Mouse (Mus musculus) midbrain, embryonic 16.5 days (tissue): ENCODE data around the gene Zan. TPM values are rescaled to one million over a fixed set of nuclear protein-coding genes. Genes with fewer than 3 reads are reported as not detected.

Experiments used
- ATAC-seq: fragments of 200-750 bp; cut with Nextera tagmentation; 2 replicates; pipeline ENCODE4 v1.8.0; 2017; ENCODE audit warnings: moderate TSS enrichment
- H3K27ac ChIP-seq: fragments of 300-500 bp; sonication (generic); 2 replicates; pipeline ENCODE4 v1.5.1; 2014; ENCODE audit warnings: mild to moderate bottlenecking, low read length, mixed read lengths
- H3K27me3 ChIP-seq: fragments of 300-500 bp; sonication (generic); 2 replicates; pipeline ENCODE4 v1.6.1; 2014; ENCODE audit warnings: low read depth, low read length, mixed read lengths; ENCODE audit not compliant: control insufficient read depth, insufficient read depth
- H3K36me3 ChIP-seq: fragments of 300-500 bp; sonication (generic); 2 replicates; pipeline ENCODE4 v1.6.1; 2014; ENCODE audit warnings: mild to moderate bottlenecking, low read length, moderate library complexity, mixed read lengths; ENCODE audit not compliant: control insufficient read depth, insufficient read depth
- H3K4me1 ChIP-seq: fragments of 300-500 bp; sonication (generic); 2 replicates; pipeline ENCODE4 v1.6.1; 2014; ENCODE audit warnings: mild to moderate bottlenecking, low read length, mixed read lengths; ENCODE audit not compliant: control insufficient read depth, insufficient read depth
- H3K4me2 ChIP-seq: fragments of 300-500 bp; sonication (generic); 2 replicates; pipeline ENCODE4 v1.6.1; 2014; ENCODE audit warnings: mild to moderate bottlenecking, low read length, mixed read lengths
- H3K4me3 ChIP-seq: fragments of 300-500 bp; sonication (generic); 2 replicates; pipeline ENCODE4 v1.5.1; 2014; ENCODE audit warnings: low read depth, mild to moderate bottlenecking, low read length, moderate library complexity, mixed read lengths
- H3K9ac ChIP-seq: fragments of 300-500 bp; sonication (generic); 2 replicates; pipeline ENCODE4 v1.6.1; 2014; ENCODE audit warnings: low read depth, low read length, mixed read lengths
- H3K9me3 ChIP-seq: fragments of 300-500 bp; sonication (generic); replicated peaks from 2 replicates; pipeline ENCODE4 v1.6.1; 2014; ENCODE audit warnings: mild to moderate bottlenecking, low read length, mixed read lengths; ENCODE audit not compliant: control insufficient read depth, poor library complexity, severe bottlenecking
- WGBS: fragments of 180-500 bp; shearing (Covaris S2); extraction: QIAGEN DNeasy Blood & Tissue Kit; methylation state at CpG from one replicate; pipeline ENCODE4 v1.1.7; 2014; 5-methylcytosine and 5-hydroxymethylcytosine counted together
- polyA plus RNA-seq: library from polyadenylated mRNA; unstranded; fragments of >200 nt; fragmentation: Nextera tagmentation; extraction: Ambion mirVana; gene quantifications from 2 replicates; pipeline ENCODE4 v1.2.1, GENCODE M21; 2015

Zan gene
- polyA plus RNA-seq, 1 experiment from 2014 or later: 0.18 TPM

DNA sequence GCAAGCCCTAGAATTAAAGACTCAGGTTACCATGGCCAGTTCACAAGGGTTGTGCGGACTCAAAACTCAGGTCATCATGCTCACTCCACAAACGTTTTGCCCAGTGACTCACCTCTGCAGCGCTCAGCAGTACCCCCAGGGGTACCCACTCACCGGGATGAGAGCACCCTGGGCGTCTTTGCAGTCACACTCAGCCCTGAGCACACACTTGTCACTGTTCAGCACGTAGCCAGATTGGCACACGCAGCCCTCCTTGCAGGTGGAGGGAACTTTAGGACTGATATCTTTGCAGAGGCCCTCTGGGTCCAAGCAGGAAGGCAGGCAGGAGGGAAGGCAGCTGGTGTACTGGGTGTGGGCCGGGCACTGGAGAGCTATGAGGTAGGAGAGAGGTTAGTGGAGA, 65.6 kb downstream of the Zan start:
- no peak overlapping the region for H3K4me2 ChIP-seq
- no peak overlapping the region for H3K27ac ChIP-seq
- 80% methylated on average over 8 of the region's 8 CpGs for WGBS
- no peaks in the 10 kb centered on the region for H3K36me3 ChIP-seq
- H3K9me3 ChIP-seq: no peaks in the 10 kb centered on the region
- 0 out of 2 replicates have a peak, but pooled peaks cover 3% of the 10 kb centered on the region for H3K4me1 ChIP-seq
- no peak for ATAC-seq
- H3K27me3 ChIP-seq: no peaks in the 10 kb centered on the region
- no peak overlapping the region for H3K4me3 ChIP-seq
- no peak overlapping the region for H3K9ac ChIP-seq

DNA sequence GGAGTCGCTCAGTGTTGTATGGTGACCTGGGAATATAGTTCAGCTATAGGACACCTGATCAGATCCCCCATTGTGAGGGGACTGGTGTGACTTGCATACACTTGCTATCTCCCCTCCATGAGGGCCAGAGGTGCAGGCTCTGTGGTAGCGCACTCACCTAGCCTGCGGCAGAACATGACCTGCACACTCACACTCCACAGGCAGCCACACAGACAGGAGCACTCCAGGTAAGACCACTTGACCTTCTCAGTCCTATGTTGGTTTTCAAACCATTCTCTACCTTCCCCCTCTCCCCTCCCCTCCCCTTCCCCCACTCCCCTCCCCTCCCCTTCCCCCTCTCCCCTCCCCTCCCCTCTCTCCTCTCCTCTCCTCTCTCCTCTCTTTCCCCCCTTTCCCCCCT, 66.3 kb downstream of the Zan start:
- Histone ChIP-seq H3K36me3 (no peaks in the 10 kb centered on the region), H3K4me2 (no peak overlapping the region), H3K9me3 (no peaks in the 10 kb centered on the region), H3K27ac (no peak overlapping the region), H3K4me1 (0 out of 2 replicates have a peak, but pooled peaks cover 3% of the 10 kb centered on the region), H3K27me3 (no peaks in the 10 kb centered on the region), H3K9ac (no peak overlapping the region), H3K4me3 (no peak overlapping the region)
- 94% methylated on average over 3 of the region's 3 CpGs for WGBS
- ATAC-seq: no peak

DNA sequence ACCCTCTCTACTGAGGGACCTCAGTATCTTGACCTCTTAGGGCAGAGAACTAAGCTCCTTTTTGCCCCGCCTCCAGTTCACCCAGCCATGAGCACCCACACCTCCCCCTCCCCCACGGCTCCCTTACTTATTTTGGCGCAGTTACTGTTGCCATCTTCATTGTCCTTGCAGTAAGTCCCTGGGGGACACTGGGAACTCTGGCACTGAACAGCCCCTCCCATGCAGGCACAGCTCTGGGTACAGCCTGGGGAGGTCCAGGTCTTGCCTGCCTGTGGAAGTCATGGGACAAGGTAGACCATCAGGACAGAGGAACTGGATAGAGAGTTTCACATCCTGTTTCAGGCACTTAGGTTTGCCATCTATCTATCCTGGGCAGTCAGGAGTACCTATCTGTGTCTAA, 66.8 kb downstream of the Zan start:
- Histone ChIP-seq H3K4me1 (0 out of 2 replicates have a peak, but pooled peaks cover 3% of the 10 kb centered on the region), H3K4me2 (no peak overlapping the region), H3K4me3 (no peak overlapping the region), H3K9ac (no peak overlapping the region), H3K27ac (no peak overlapping the region), H3K36me3 (no peaks in the 10 kb centered on the region), H3K9me3 (no peaks in the 10 kb centered on the region), H3K27me3 (no peaks in the 10 kb centered on the region)
- 64% methylated on average over 3 of the region's 3 CpGs for WGBS
- ATAC-seq: no peak

DNA sequence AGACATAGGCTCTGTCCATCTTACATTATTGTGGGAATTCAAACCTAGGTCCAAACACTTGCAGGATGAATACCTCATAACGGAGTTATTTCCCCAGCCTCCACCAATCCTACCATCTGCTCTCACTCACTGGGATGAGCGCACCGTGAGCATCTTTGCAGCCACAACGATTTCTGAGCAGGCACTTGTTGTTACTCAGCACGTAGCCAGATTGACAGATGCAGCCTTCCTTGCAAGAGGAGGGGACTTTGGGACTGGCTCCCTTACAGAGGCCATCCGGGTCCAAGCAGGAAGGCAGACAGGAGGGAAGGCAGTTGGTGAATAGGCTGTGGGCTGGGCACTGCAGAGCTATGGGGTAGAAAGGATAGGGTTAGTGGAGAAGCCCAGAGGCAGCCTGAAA, 67.4 kb downstream of the Zan start:
- H3K27ac ChIP-seq: no peak overlapping the region
- no peaks in the 10 kb centered on the region for H3K36me3 ChIP-seq
- H3K4me2 ChIP-seq: no peak overlapping the region
- H3K9ac ChIP-seq: no peak overlapping the region
- no peak overlapping the region for H3K4me3 ChIP-seq
- WGBS: 44% methylated on average over 6 of the region's 6 CpGs
- no peaks in the 10 kb centered on the region for H3K9me3 ChIP-seq
- H3K4me1 ChIP-seq: 0 out of 2 replicates have a peak, but pooled peaks cover 3% of the 10 kb centered on the region
- no peaks in the 10 kb centered on the region for H3K27me3 ChIP-seq
- no peak for ATAC-seq

DNA sequence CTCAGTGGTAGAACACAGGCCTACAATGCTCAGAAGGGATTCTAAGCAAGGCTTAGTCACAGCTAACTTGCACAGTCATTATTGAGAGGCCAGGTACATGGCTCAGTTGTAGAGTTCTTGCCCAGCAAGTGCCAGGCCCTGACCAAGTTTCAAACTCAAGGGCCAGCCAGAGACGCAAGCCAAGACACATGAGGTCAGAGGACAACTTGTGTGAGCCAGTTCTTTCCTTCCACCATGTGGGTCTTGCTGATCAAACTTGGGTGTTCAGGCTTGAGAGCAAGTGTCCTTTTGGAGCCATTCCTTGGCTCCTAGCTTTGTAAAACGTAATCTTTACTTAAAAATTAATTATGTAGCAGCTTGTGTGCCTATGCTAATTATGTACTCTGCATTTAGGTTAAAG, 72.8 kb downstream of the Zan start:
- Histone ChIP-seq H3K27ac (no peak overlapping the region), H3K4me3 (no peak overlapping the region), H3K9ac (no peak overlapping the region), H3K4me1 (0 out of 2 replicates have a peak, but pooled peaks cover 3% of the 10 kb centered on the region), H3K4me2 (no peak overlapping the region), H3K36me3 (no peaks in the 10 kb centered on the region), H3K9me3 (no peaks in the 10 kb centered on the region), H3K27me3 (no peaks in the 10 kb centered on the region)
- 81% methylated on average over 2 of the region's 2 CpGs for WGBS
- no peak for ATAC-seq

DNA sequence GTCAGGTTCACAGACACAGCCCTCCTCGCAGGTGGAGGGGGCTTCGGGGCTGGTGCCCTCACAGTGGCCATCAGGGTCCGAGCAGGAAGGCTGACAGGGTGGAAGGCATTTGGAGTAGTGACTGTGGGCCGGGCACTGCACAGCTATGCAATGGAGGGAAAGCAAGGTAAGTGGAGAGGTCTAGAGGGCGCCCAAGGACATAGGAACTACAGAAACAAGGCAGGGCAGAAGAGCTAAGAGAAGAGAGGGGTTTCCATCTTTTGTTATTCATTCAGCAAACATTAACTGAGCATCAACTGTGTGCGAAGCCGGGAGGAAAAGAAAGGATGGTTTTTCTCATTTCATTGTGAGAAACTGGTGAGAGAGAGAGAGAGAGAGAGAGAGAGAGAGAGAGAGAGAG, 82.4 kb downstream of the Zan start:
- H3K9me3 ChIP-seq: no peaks in the 10 kb centered on the region
- WGBS: 47% methylated on average over 7 of the region's 7 CpGs
- H3K4me1 ChIP-seq: no peaks in the 10 kb centered on the region
- H3K4me2 ChIP-seq: no peak overlapping the region
- H3K4me3 ChIP-seq: no peak overlapping the region
- no peak overlapping the region for H3K9ac ChIP-seq
- H3K36me3 ChIP-seq: no peaks in the 10 kb centered on the region
- no peaks in the 10 kb centered on the region for H3K27me3 ChIP-seq
- no peak for ATAC-seq
- no peak overlapping the region for H3K27ac ChIP-seq

DNA sequence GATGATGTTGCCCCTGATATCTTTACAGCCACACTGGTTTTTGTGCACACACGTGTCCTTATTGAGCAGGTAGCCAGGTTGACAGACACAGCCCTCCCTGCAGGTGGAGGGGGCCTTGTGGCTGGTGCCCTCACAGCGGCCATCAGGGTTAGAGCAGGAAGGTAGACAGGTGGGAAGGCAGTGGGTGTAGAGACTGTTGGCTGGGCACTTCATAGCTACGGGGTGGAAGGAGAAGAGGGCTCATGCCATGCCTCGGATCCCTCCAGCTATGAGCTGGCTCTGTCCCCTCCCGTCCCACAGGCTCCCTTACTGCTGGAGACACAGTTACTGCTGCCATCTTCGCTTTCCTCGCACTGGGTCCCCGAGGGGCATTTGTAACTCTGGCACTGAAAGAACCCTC, 85.2 kb downstream of the Zan start:
- H3K9me3 ChIP-seq: no peaks in the 10 kb centered on the region
- no peak overlapping the region for H3K27ac ChIP-seq
- H3K4me1 ChIP-seq: no peaks in the 10 kb centered on the region
- H3K27me3 ChIP-seq: no peaks in the 10 kb centered on the region
- no peaks in the 10 kb centered on the region for H3K36me3 ChIP-seq
- no peak overlapping the region for H3K4me3 ChIP-seq
- ATAC-seq: no peak
- WGBS: 88% methylated on average over 8 of the region's 8 CpGs
- no peak overlapping the region for H3K9ac ChIP-seq
- H3K4me2 ChIP-seq: no peak overlapping the region

DNA sequence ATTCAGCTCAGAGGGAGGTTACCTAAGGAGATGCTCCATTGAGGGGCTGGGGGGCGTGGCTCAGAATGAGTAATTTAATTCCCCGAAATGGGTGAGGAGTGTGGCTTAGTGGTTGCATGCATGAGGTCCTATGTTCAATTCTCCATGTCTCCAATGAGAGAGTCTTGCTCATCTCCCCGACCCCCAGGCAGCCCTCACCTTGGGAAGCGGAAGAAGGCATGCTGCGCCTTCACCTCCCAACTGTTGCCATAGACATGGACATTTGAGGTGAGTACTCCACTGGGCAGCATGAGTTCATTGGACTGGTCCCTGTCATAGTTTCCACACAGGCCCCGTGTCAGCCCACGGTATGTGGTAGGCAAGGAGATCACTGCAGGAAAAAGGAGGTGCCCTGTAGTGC, 90.2 kb downstream of the Zan start:
- Histone ChIP-seq H3K36me3 (no peaks in the 10 kb centered on the region), H3K4me3 (no peak overlapping the region), H3K27ac (no peak overlapping the region), H3K9ac (no peak overlapping the region), H3K4me2 (no peak overlapping the region), H3K4me1 (no peaks in the 10 kb centered on the region), H3K9me3 (no peaks in the 10 kb centered on the region), H3K27me3 (no peaks in the 10 kb centered on the region)
- no peak for ATAC-seq
- WGBS: 87% methylated on average over 7 of the region's 7 CpGs

DNA sequence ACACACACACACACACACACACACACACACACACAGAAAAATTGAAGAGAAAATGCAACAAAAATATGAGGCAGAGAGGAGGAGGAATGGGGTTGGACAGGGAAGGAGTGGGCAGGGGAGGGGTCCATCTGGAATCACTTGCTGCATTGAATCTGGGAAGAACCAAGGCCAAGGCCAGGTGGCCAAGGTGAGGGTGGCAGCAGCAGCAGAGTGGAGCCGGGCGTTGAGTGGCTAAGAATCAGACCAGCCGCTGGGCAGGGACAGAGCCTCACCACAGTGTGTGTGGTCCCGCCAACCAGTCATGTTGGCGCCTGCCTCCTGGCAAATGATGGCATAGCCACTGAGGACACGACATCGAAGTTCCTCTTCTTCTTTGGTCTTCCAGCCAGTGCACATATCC, 93.4 kb downstream of the Zan start:
- WGBS: 86% methylated on average over 7 of the region's 7 CpGs
- ATAC-seq: no peak
- Histone ChIP-seq H3K4me1 (no peaks in the 10 kb centered on the region), H3K9me3 (no peaks in the 10 kb centered on the region), H3K9ac (no peak overlapping the region), H3K4me2 (no peak overlapping the region), H3K4me3 (no peak overlapping the region), H3K36me3 (no peaks in the 10 kb centered on the region), H3K27me3 (no peaks in the 10 kb centered on the region), H3K27ac (no peak overlapping the region)

DNA sequence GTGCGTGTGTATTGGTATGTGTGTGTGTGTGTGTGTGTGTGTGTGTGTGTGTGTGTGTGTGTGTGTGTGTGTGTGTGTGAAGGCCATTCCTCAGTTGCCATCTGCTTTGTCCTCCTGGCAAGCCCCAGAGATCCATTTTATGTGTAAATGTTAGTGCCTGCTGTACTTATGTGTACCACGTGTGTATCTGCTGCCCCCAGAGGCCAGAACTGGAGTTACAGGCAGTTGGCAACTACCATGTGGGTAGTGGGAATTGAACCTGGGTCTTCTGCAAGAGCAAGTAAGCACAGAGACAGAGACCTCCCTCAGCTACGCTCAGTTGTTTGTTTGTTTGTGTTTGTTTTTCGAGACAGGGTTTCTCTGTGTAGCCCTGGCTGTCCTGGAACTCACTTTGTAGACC, 95.7 kb downstream of the Zan start:
- no peak for ATAC-seq
- Histone ChIP-seq H3K27me3 (no peaks in the 10 kb centered on the region), H3K36me3 (no peaks in the 10 kb centered on the region), H3K9ac (no peak overlapping the region), H3K4me2 (no peak overlapping the region), H3K4me1 (peaks cover 3% of the 10 kb centered on the region; the same call in 1 of the 2 replicates), H3K27ac (no peak overlapping the region), H3K9me3 (no peaks in the 10 kb centered on the region), H3K4me3 (no peak overlapping the region)
- 53% methylated on average over 4 of the region's 4 CpGs for whole genome bisulfite sequencing
